Mouse (Mus musculus) liver, embryonic 11.5 days (tissue): ENCODE data around the gene Slc7a4. TPM values are rescaled to one million over a fixed set of nuclear protein-coding genes. Genes with fewer than 3 reads are reported as not detected.

Experiments
- ATAC-seq: fragments of 200-750 bp; cut with Nextera tagmentation; replicated peaks from 2 replicates; pipeline ENCODE4 v1.8.0; 2017; ENCODE audit warnings: moderate number of reproducible peaks, mild to moderate bottlenecking, moderate TSS enrichment, moderate library complexity; ENCODE audit not compliant: low FRiP score
- DNase-seq: peaks from one replicate; pipeline ENCODE4 v3.0.0-alpha.2; 2017; ENCODE audit warnings: low spot score
- H3K27ac ChIP-seq: fragments of 300-500 bp; sonication (generic); 2 replicates; pipeline ENCODE4 v1.5.1; 2014; ENCODE audit warnings: mild to moderate bottlenecking, low read depth, low read length, control low read depth
- H3K27me3 ChIP-seq: fragments of 300-500 bp; sonication (generic); replicated peaks from 2 replicates; pipeline ENCODE4 v1.6.1; 2014; ENCODE audit warnings: low read length, mixed read lengths; ENCODE audit not compliant: control insufficient read depth, insufficient read depth
- H3K36me3 ChIP-seq: fragments of 300-500 bp; sonication (generic); 2 replicates; pipeline ENCODE4 v1.6.1; 2014; ENCODE audit warnings: mild to moderate bottlenecking, low read length, moderate library complexity, mixed read lengths; ENCODE audit not compliant: control insufficient read depth, insufficient read depth
- H3K4me1 ChIP-seq: fragments of 300-500 bp; sonication (generic); replicated peaks from 2 replicates; pipeline ENCODE4 v1.6.1; 2014; ENCODE audit warnings: low read length, mixed read lengths; ENCODE audit not compliant: control insufficient read depth, insufficient read depth
- H3K4me2 ChIP-seq: fragments of 300-500 bp; sonication (generic); 2 replicates; pipeline ENCODE4 v1.6.1; 2014; ENCODE audit warnings: mild to moderate bottlenecking, control low read depth, moderate library complexity
- H3K4me3 ChIP-seq: fragments of 300-500 bp; sonication (generic); 2 replicates; pipeline ENCODE4 v1.5.1; 2014; ENCODE audit warnings: low read depth, low read length, control low read depth
- H3K9ac ChIP-seq: fragments of 300-500 bp; sonication (generic); 2 replicates; pipeline ENCODE4 v1.6.1; 2014; ENCODE audit warnings: low read depth, low read length, control low read depth
- H3K9me3 ChIP-seq: fragments of 300-500 bp; sonication (generic); 2 replicates; pipeline ENCODE4 v1.6.1; 2016; ENCODE audit warnings: low read length, inconsistent platforms, mixed read lengths; ENCODE audit not compliant: control insufficient read depth
- WGBS: fragments of 180-500 bp; shearing (Covaris S2); extraction: QIAGEN DNeasy Blood & Tissue Kit; methylation state at CpG from one replicate; pipeline ENCODE4 v1.1.7; 2014; 5-methylcytosine and 5-hydroxymethylcytosine counted together
- polyA plus RNA-seq: library from polyadenylated mRNA; unstranded; fragments of >200 nt; fragmentation: Nextera tagmentation; extraction: Ambion mirVana; gene quantifications from 2 replicates; pipeline ENCODE4 v1.2.1, GENCODE M21; 2014

The Slc7a4 gene
- polyA plus RNA-seq, 1 experiment from 2014 or later: 2.1 TPM

DNA sequence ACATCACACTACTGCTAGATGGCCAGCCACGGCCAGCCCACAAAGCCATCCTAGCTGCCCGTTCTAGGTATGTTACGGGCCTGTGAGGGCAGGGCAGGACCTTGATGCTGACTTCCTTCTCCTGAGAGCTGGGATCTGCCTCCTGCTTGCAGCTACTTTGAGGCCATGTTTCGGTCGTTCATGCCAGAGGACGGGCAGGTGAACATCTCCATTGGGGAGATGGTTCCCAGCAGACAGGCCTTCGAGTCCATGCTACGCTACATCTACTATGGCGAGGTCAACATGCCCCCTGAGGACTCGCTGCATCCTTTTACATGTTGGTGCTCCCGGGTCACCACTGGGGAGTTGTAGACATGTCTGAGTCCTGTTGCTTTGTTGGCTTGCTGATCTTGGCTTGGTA, 58.9 kb downstream of the Slc7a4 start:
- Histone ChIP-seq H3K9me3 (no peaks in the 10 kb centered on the region), H3K4me3 (no peak overlapping the region), H3K36me3 (peaks cover 54% of the 10 kb centered on the region), H3K9ac (no peak overlapping the region), H3K27me3 (no peaks in the 10 kb centered on the region), H3K27ac (no peak overlapping the region), H3K4me1 (no peaks in the 10 kb centered on the region), H3K4me2 (no peak overlapping the region)
- ATAC-seq (no peak), DNase-seq (no peak)
- WGBS: 92% methylated on average over 11 of the region's 11 CpGs

Other genes starting within 250 kb of the Slc7a4 start
- gene Snap29, start 177.2 kb downstream of the Slc7a4 start, polyA plus RNA-seq: 7.2 and 8.7 TPM in 2 replicates
- gene Pi4ka, start 176.9 kb downstream of the Slc7a4 start, polyA plus RNA-seq: 29.7 and 30.4 TPM in 2 replicates
- gene Crkl, start 131.2 kb downstream of the Slc7a4 start, polyA plus RNA-seq: 45.6 and 46.2 TPM in 2 replicates
- gene Aifm3, start 93.6 kb downstream of the Slc7a4 start, polyA plus RNA-seq: 0.84 and 1.1 TPM in 2 replicates
- gene Lztr1, start 74.5 kb downstream of the Slc7a4 start, polyA plus RNA-seq: 50.2 and 54.8 TPM in 2 replicates
- gene Thap7, start 52.1 kb downstream of the Slc7a4 start, polyA plus RNA-seq: 45.1 and 46.5 TPM in 2 replicates
- gene Lrrc74b, start 22.0 kb downstream of the Slc7a4 start, polyA plus RNA-seq: not detected in 2 replicates
- gene P2rx6, start 21.3 kb downstream of the Slc7a4 start, polyA plus RNA-seq: 0.06 and 0.07 TPM in 2 replicates
- 53.4 and 60.5 TPM in 2 replicates for gene Smpd4, start 36.1 kb upstream of the Slc7a4 start, polyA plus RNA-seq
- gene Ccdc74a, start 63.3 kb upstream of the Slc7a4 start, polyA plus RNA-seq: 3.9 and 4.5 TPM in 2 replicates
- gene Med15, start 149.7 kb upstream of the Slc7a4 start, polyA plus RNA-seq: 44.8 and 46.7 TPM in 2 replicates
- 47.5 and 49.3 TPM in 2 replicates for gene Klhl22, start 176.4 kb upstream of the Slc7a4 start, polyA plus RNA-seq
- gene Scarf2, start 214.1 kb upstream of the Slc7a4 start, polyA plus RNA-seq: 5.8 and 6.9 TPM in 2 replicates
- gene B830017H08Rik, start 249.9 kb upstream of the Slc7a4 start, polyA plus RNA-seq: not detected in 2 replicates